Mouse (Mus musculus): ENCODE results near the gene Rab4b. TPM values are rescaled to one million over a fixed set of nuclear protein-coding genes. Genes with fewer than 3 reads are reported as not detected.

Rab4b gene
- 77.9 and 79.4 TPM in 2 replicates for polyA plus RNA-seq (2012; rRNA removed; ENCODE audit: low replicate concordance)

GRCm38 (mm10) chr7:27178324-27179216 lies at the start of gene Rab4b:
TSS of gene Rab4b (minus strand) at chr7:27178896.

GRCm38 (mm10) chr7:27228281-27228821 lies 49.7 kb upstream of the Rab4b start, which contains the start of gene Itpkc:
TSS of gene Itpkc (minus strand) at chr7:27228661.

GRCm38 (mm10) chr7:27195681-27196611 lies 17.2 kb upstream of the Rab4b start, which contains the start of the genes BC024978 and Snrpa:
TSS of gene BC024978 (plus strand) at chr7:27195781.
TSS of gene Snrpa (minus strand) at chr7:27196271.

GRCm38 (mm10) chr7:27180837-27181695 lies 2.4 kb upstream of the Rab4b start, which contains the start of the genes Gm21983 and Mia:
TSS of gene Gm21983 (minus strand) at chr7:27181086.
TSS of gene Mia (minus strand) at chr7:27181157.

GRCm38 (mm10) chr7:27166614-27167474 lies 11.9 kb downstream of the Rab4b start, which contains the start of gene Egln2:
TSS of gene Egln2 (minus strand) at chr7:27166802.

GRCm38 (mm10) chr7:27153205-27153764 lies 25.4 kb downstream of the Rab4b start, which contains the start of gene Cyp2t4:
TSS of gene Cyp2t4 (plus strand) at chr7:27153714.

GRCm38 (mm10) chr7:27119676-27120075 lies 59.0 kb downstream of the Rab4b start, which contains the start of gene Cyp2f2:
TSS of gene Cyp2f2 (plus strand) at chr7:27119909.

Other genes with a start within 250 kb of the Rab4b start
- gene Cyp2a22, start 239.5 kb downstream of the Rab4b start, polyA plus RNA-seq (2012; rRNA removed; ENCODE audit: low replicate concordance), result not detected in 2 replicates
- 0.06 and 0.24 TPM in 2 replicates for gene Cyp2a12, start 149.8 kb downstream of the Rab4b start, polyA plus RNA-seq (2012; rRNA removed; ENCODE audit: low replicate concordance)
- gene Cyp2f2, start 59.0 kb downstream of the Rab4b start, polyA plus RNA-seq (2012; rRNA removed; ENCODE audit: low replicate concordance), result 9.0 and 14.8 TPM in 2 replicates
- gene Cyp2t4, start 25.2 kb downstream of the Rab4b start, polyA plus RNA-seq (2012; rRNA removed; ENCODE audit: low replicate concordance), result not detected in 2 replicates
- gene Egln2, start 12.1 kb downstream of the Rab4b start, polyA plus RNA-seq (2012; rRNA removed; ENCODE audit: low replicate concordance), result 83.5 and 96.6 TPM in 2 replicates
- 0.17 TPM in 1 of 2 replicates, not detected in the other for gene Gm21983, start 2.2 kb upstream of the Rab4b start, polyA plus RNA-seq (2012; rRNA removed; ENCODE audit: low replicate concordance)
- gene Mia, start 2.3 kb upstream of the Rab4b start, polyA plus RNA-seq (2012; rRNA removed; ENCODE audit: low replicate concordance), result 1.1 TPM in 1 of 2 replicates, not detected in the other
- gene BC024978, start 16.9 kb upstream of the Rab4b start, polyA plus RNA-seq (2012; rRNA removed; ENCODE audit: low replicate concordance), result 20.1 and 21.9 TPM in 2 replicates
- gene Snrpa, start 17.4 kb upstream of the Rab4b start, polyA plus RNA-seq (2012; rRNA removed; ENCODE audit: low replicate concordance), result 111 and 233 TPM in 2 replicates
- gene Itpkc, start 49.8 kb upstream of the Rab4b start, polyA plus RNA-seq (2012; rRNA removed; ENCODE audit: low replicate concordance), result 7.3 and 14.0 TPM in 2 replicates
- gene Coq8b, start 54.1 kb upstream of the Rab4b start, polyA plus RNA-seq (2012; rRNA removed; ENCODE audit: low replicate concordance), result 50.2 and 54.2 TPM in 2 replicates
- gene Numbl, start 79.5 kb upstream of the Rab4b start, polyA plus RNA-seq (2012; rRNA removed; ENCODE audit: low replicate concordance), result 30.1 and 76.4 TPM in 2 replicates
- 418 and 455 TPM in 2 replicates for gene Ltbp4, start 158.8 kb upstream of the Rab4b start, polyA plus RNA-seq (2012; rRNA removed; ENCODE audit: low replicate concordance)
- 52.2 and 84.5 TPM in 2 replicates for gene Shkbp1, start 177.1 kb upstream of the Rab4b start, polyA plus RNA-seq (2012; rRNA removed; ENCODE audit: low replicate concordance)
- gene Gm20479, start 178.5 kb upstream of the Rab4b start, polyA plus RNA-seq (2012; rRNA removed; ENCODE audit: low replicate concordance), result 3.5 TPM in 1 of 2 replicates, not detected in the other

All from subcutaneous adipose tissue, adult 2 months (tissue).